Mouse (Mus musculus) naive thymus-derived CD4-positive, alpha-beta T cell, adult 2 months (primary cell): ENCODE results near the gene Syde2.

Source experiments
- DNase-seq: peaks from one replicate; pipeline ENCODE4 v3.0.0-alpha.2; 2011; ENCODE audit warnings: low read depth

Syde2 gene

GRCm38 (mm10) chr3:146011544-146012218 is 24.0 kb downstream of the Syde2 start:
- DNase-seq = no peak

DNA sequence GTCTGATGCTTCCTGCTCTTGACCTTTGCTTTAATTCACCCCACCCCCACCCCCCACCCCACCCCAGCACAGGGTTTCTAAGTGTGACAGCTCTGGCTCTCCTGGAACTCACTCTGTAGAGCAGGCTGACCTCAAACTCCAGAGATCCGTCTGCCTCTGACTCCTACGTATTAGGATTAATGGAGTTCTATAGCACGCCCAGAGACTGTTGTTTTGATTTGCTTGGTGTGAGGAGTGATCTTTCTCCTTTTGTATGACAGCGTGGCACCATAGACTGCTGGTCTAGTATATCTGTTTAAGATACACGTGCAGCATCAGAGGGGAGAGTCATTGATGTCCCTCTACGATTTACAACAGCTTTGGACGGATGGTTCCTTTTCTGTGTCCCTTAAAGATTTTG is 25.8 kb downstream of the Syde2 start:
- DNase-seq = no peak

GRCm38 (mm10) chr3:146014321-146014720 is 26.7 kb downstream of the Syde2 start:
- no peak for DNase-seq

GRCm38 (mm10) chr3:146016979-146017378 is 29.3 kb downstream of the Syde2 start:
- no peak for DNase-seq

DNA sequence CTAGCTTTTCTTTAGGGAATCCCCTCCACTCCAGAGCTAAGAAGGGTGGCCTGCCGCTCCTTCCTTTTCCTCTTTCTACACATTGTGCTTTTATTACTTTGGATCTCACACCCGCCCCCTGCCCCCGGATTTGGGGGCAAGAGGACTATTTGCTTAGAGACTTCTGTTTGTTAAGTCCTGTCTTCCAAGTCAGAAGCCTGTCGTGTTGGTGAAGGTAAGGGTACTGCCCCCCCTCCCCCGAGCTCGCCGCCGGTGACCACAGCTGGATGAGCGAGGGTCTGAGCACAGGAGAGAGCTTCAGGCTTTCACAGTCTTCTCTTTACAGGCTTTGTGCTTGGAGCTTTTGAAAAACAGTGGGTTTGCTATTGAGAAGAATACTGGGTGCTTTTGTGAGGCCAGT is 29.9 kb downstream of the Syde2 start:
- DNase-seq = no peak

GRCm38 (mm10) chr3:146022232-146022631 is 34.6 kb downstream of the Syde2 start:
- no peak for DNase-seq

DNA sequence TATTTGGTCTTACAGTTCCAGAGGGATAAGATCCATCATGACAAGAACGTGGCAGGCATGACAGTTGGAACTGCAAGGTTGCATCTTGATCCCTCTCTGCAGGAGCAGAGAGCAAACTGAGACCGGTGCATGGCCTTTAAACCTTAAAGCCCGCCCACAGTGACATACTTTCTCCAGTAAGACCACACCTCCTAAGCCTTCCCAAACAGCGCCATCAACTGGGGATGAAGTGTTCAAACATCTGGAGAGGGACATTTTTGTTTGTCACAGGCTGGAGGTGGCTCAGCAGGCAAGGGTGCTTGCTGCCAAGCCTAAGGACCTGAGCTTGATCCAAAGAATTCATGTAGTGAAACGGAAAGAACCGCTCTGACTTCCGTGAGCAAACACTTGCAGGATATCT is 37.1 kb downstream of the Syde2 start:
- no peak for DNase-seq

GRCm38 (mm10) chr3:146025499-146025898 is 37.8 kb downstream of the Syde2 start:
- DNase-seq = no peak

GRCm38 (mm10) chr3:146027116-146027515 is 39.4 kb downstream of the Syde2 start:
- DNase-seq = no peak

GRCm38 (mm10) chr3:146028406-146028805 is 40.7 kb downstream of the Syde2 start:
- DNase-seq = no peak

GRCm38 (mm10) chr3:146029234-146029633 is 41.6 kb downstream of the Syde2 start:
- no peak for DNase-seq

GRCm38 (mm10) chr3:146030255-146030836 is 42.7 kb downstream of the Syde2 start:
- no peak for DNase-seq

GRCm38 (mm10) chr3:146032976-146033375 is 45.3 kb downstream of the Syde2 start:
- no peak for DNase-seq

DNA sequence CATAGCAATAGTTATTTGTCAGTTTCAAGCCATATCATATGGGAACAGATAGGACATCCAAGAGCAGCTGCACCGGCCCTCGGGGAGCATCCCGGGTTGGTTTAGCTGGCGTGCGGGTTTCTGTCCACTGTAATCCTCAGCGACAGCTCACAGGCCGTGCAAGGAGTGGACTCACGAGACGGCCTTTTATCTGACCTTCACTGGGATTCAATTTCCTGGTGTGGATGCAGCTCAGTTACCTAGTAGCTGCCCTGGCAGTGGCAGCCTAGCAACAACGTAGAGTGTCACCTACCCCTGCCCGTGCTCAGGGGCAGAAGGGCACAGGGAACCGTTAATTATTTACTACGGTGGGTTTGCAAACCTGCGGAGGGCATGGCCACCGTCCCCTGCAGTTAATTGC is 50.2 kb downstream of the Syde2 start:
- DNase-seq = no peak

- peak; percentile 80 for DNase-seq
Measured at GRCm38 (mm10) chr3:146039132-146039903, 51.6 kb downstream of the Syde2 start.

DNA sequence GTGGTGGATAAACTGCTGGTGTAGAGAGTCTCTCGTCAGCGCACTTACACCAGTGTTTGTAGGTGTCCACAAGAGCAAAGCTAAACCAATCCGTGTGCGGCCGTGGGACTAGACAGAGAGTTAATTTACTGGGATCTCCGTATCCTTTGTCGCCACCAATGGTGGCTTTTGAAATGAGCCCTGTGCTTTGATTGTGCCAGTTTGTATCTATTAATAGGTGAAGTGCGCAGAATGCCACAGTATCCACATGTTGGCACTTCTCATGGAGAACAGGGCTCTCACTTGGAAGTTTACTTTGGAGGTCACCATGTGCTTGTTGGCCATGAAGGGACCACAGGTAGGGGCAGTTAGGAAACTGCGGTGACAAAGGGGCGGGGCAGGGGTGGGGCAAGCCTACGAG is 53.7 kb downstream of the Syde2 start:
- no peak for DNase-seq

- peak; percentile 54 for DNase-seq
Measured at GRCm38 (mm10) chr3:146044977-146045376, 57.3 kb downstream of the Syde2 start.

- no peak for DNase-seq
Measured at GRCm38 (mm10) chr3:146046076-146046475, 58.4 kb downstream of the Syde2 start.

GRCm38 (mm10) chr3:146047704-146048207 is 60.1 kb downstream of the Syde2 start:
- DNase-seq = no peak

GRCm38 (mm10) chr3:146049951-146050350 is 62.3 kb downstream of the Syde2 start:
- DNase-seq = no peak

GRCm38 (mm10) chr3:146051277-146052007 is 63.8 kb downstream of the Syde2 start:
- no peak for DNase-seq

DNA sequence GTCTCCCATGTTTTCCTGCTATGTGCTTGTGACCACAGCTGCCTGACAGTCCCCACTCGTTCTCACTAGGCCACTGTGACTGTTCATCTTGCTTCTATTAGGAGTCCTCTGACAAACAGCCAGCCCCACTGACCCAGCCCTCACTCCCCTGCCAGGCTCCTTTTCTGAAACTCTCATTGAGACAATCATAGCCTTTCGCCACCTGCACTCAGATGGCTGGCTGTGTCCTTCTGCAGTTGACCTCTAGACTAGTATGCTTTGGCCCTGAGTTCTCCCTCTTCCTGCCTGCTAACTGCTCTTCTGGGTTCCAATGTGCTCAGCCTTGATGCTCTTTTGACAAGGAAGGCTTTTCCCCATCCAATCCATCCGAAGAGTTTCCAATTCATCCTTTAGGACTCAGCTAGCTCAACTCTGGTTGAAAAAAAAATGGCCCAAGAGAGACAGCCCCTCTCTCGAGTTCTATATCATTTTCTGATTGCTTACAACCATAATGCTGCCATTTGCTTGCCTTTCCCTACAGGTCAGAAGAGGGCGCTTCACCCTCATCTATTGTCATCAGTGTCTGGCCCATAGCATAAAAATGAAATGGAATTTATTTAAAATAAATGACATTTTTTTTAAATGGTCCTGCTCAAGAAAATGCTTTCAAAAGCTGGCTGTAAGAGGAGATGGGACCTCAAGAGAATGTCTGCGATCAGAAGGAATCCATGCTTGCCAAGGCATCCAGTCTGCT is 65.6 kb downstream of the Syde2 start:
- DNase-seq = no peak
